Mouse (Mus musculus): ENCODE data around the gene Adcy9.
A peak's percentile ranks its signal among the peaks of the same experiment; 100 is the strongest.
"Not testable (repeated sequence)": the region's sequence is repeated elsewhere in the genome, so short reads cannot be mapped to it uniquely, and the experiment has no call there.

Gene Adcy9

GRCm38 (mm10) chr16:4267857-4268666 is 152.2 kb downstream of the Adcy9 start:
- peak; percentile 93 for DNase-seq

- no peak for DNase-seq
Measured at GRCm38 (mm10) chr16:4267453-4267852, 152.8 kb downstream of the Adcy9 start.

- DNase-seq: no peak
Measured at GRCm38 (mm10) chr16:4265351-4265750, 154.9 kb downstream of the Adcy9 start.

- no peak for DNase-seq
Measured at GRCm38 (mm10) chr16:4263486-4263885, 156.8 kb downstream of the Adcy9 start.

- DNase-seq: no peak
Measured at GRCm38 (mm10) chr16:4257546-4257945, 162.8 kb downstream of the Adcy9 start.

- DNase-seq: no peak
Measured at GRCm38 (mm10) chr16:4248791-4249190, 171.5 kb downstream of the Adcy9 start.

GRCm38 (mm10) chr16:4245241-4245640 is 175.1 kb downstream of the Adcy9 start:
- DNase-seq: not testable (repeated sequence)

Measured in kidney, postnatal 10 days (tissue).